Mouse (Mus musculus): Measurements from ENCODE around the gene Dpf2.

DNA sequence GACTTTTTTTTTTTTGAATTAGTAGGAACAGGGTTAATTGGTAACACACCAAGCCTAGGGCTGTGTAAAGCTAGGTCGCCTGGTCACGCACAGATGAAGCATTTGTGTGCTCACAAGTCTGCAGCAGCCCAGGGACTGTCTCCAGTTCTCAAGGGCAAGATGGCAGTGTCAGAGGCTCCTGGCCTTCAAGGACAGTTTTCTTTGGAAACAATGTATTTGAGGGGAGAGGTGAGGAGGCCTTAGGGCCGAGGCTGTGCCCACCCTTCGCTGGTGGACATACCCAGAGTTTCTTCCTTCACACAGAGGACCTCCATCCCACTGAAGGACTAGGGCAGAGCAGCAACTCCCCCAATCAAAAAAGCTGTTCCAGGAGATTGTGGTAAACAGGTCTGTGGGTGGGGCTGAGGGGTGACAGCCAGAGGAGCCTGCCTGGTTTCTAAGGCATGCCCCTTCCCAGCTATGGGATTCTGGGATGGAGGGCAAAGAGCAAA is 65.5 kb downstream of the Dpf2 start:
- no peak for TF ChIP-seq CTCF (IDR thresholded peaks at IDR 0.05)
- no peak for TF ChIP-seq EP300 (IDR thresholded peaks at IDR 0.05)

Data from lung, postnatal 0 days (tissue).